Mouse (Mus musculus) frontal cortex, postnatal 25 days (tissue): ENCODE results near the gene Speg.

Experiments
- DNase-seq, 2 experiments: peaks; one replicate each; pipeline ENCODE4 v3.0.0; 2022; ENCODE audit warnings: low spot score in 2 of 2

Gene Speg

GRCm38 (mm10) chr1:75458789-75459684 lies 83.9 kb downstream of the Speg start:
- DNase-seq = peak in 1 of 2 experiments; percentile 54

- no peak for DNase-seq
Measured at GRCm38 (mm10) chr1:75460297-75460696, 85.2 kb downstream of the Speg start.

DNA sequence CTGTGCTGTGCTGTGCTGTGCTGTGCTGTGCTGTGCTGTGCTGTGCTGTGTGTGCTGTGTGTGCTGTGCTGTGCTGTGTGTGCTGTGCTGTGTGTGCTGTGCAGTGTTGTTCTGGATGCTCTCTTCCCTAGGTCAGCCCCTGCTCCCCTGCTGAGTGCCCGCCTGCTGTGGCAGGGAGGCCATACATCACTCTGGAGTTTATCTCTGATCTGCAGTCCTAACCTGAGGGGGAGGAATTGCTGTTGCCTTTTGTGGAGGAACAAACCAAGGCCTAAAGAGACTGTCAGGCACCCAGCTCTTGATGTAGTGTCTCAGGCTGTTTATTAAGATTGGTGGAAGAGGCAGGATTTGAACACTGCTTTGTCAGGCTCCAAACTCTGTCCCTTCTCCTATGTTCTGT lies 87.5 kb downstream of the Speg start:
- DNase-seq = no peak

DNA sequence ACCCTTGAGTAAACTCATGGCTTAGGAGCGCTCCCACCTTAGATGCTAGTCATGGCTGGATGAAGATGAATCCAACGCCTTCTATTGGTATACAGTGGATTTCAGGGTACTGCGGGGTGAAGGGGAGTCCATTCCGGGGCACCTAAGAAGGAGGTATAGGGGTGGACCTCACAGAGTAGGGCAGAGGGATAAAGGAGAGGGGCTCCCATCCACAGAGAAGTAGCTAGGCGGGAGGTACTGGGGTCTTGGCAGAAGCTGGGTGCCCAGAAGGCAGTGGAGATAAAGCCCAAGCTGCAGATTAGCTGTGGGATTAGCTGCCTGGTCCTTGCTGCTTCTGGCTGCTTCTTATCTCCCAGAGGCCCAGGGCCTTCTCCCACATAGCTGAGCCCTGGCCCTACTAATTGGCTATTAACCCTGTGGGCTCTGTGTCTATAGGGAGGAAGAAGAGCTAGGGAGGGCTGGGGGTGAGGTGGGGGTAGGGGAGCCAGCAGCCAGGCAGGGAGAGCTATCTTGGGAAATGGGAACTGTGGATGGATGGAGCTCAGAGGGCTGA lies 88.6 kb downstream of the Speg start:
- DNase-seq = no peak

- DNase-seq = peak; percentile 76 to 83
Measured at GRCm38 (mm10) chr1:75467215-75467927, 92.3 kb downstream of the Speg start.

- no peak for DNase-seq
Measured at GRCm38 (mm10) chr1:75469287-75469825, 94.3 kb downstream of the Speg start.

GRCm38 (mm10) chr1:75476441-75476840 lies 101.3 kb downstream of the Speg start:
- DNase-seq = no peak

- peak; percentile 81 for DNase-seq
Measured at GRCm38 (mm10) chr1:75477264-75477965, 102.3 kb downstream of the Speg start.

DNA sequence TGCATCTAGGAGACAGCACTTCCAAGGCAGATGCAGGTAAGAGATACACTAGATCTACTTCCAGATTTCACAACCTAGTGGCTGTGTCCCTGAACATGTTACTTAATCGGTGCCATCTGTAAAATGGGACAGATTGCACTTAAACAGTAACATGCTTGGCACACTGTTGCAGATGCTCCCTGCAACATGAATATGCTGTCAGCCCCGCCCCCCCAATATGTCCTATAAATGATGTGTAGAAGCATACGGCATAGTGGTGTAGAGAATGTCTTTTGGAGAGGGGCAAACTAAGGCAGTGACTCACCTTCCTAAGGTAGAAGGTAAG lies 102.8 kb downstream of the Speg start:
- DNase-seq = no peak

- DNase-seq = no peak
Measured at GRCm38 (mm10) chr1:75478497-75478896, 103.4 kb downstream of the Speg start.

GRCm38 (mm10) chr1:75478916-75479634 lies 104.0 kb downstream of the Speg start, which contains the start of the genes Chpf and Tmem198:
TSS of gene Chpf (minus strand) at chr1:75479307.
TSS of gene Tmem198 (plus strand) at chr1:75479532.
- DNase-seq = peak; percentile 92 to 94

- no peak for DNase-seq
Measured at GRCm38 (mm10) chr1:75479635-75479989, 104.5 kb downstream of the Speg start.

- DNase-seq = no peak
Measured at GRCm38 (mm10) chr1:75480036-75480435, 104.9 kb downstream of the Speg start.

DNA sequence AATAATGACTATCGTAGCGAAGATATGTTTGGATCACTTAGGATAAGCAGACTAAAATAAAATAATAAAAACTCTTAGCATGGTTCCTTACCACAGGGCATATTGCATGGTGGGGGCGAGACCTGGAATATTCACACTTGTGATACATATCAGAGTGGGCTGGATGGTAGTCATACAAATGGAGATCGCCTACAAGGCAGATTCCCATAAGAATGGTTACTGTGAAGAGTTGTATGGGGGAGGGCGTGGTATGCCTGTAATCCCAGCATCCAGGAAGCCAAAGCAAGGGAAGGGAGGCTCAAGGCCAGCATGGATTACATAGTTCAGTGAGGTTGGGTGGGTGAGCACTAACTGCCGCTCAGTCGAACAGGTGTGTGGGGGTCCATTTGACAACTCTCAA lies 105.6 kb downstream of the Speg start:
- no peak for DNase-seq
